Mouse (Mus musculus) layer of hippocampus, postnatal 25 days (tissue): ENCODE measurements around the gene Hydin. TPM values are rescaled to one million over a fixed set of nuclear protein-coding genes. Genes with fewer than 3 reads are reported as not detected.

ENCODE experiments used
- microRNA-seq, 2 experiments: library from miRNA; unstranded; fragments of <30 nt; microRNA quantifications; one replicate each; pipeline ENCODE4 v1.2.0; 2021
- total RNA-seq, 2 experiments: library from RNA; stranded (reverse); gene quantifications; 2 replicates each; pipeline ENCODE4 v1.2.3; 2021

Hydin gene
- total RNA-seq, 2 experiments from 2014 or later = 0.37 to 0.47 TPM

Small RNAs within 50 kb of the gene (microRNA-seq; reads per million reads assigned to microRNA genes)
- gene Gm44489 = 0 reads per million in 2 experiments
- gene Gm47306 = 0 reads per million in 2 experiments

Other genes with a start within 250 kb of the Hydin start
- not detected for gene Chst4, start 227.2 kb upstream of the Hydin start, total RNA-seq
- 10 to 100 TPM; 26.0 to 29.7 TPM for gene Zfp612, start 187.2 kb upstream of the Hydin start, total RNA-seq
- not detected for gene Gm21964, start 165.8 kb upstream of the Hydin start, total RNA-seq
- not detected for gene Gm17720, start 164.2 kb upstream of the Hydin start, total RNA-seq
- gene Calb2, start 98.8 kb upstream of the Hydin start, total RNA-seq = 10 to 100 TPM; 45.5 to 55.4 TPM
- 1 to 10 TPM; 5.7 to 6.1 TPM for gene Cmtr2, start 51.3 kb upstream of the Hydin start, total RNA-seq